Mouse (Mus musculus): ENCODE data around the gene Fbxo31. TPM values are rescaled to one million over a fixed set of nuclear protein-coding genes. Genes with fewer than 3 reads are reported as not detected.

Fbxo31 gene
- total and polyA plus RNA-seq, 3 experiments = 16.0 to 35.3 TPM; not detected in 1

- TF ChIP-seq USF2 (IDR thresholded peaks at IDR 0.05; ENCODE audit: borderline replicate concordance in 1 of 2, insufficient read depth in 1 of 2, low read depth in 1 of 2, low read length in 2 of 2) (no peak), GATA1 (IDR thresholded peaks at IDR 0.05; ENCODE audit: low read depth, low read length) (peak; percentile 83)
Observed at GRCm38 (mm10) chr8:121602860-121603259, 24.3 kb upstream of the Fbxo31 start (continued).

- no peak for TF ChIP-seq NRF1 (IDR thresholded peaks at IDR 0.05; ENCODE audit: insufficient read depth, low read depth, low read length, poor library complexity, severe bottlenecking)
- no peak for TF ChIP-seq MAX (IDR thresholded peaks at IDR 0.05; ENCODE audit: low read length)
- TF ChIP-seq MAZ (IDR thresholded peaks at IDR 0.05; ENCODE audit: low read depth, low read length) = no peak
- TF ChIP-seq USF1 (IDR thresholded peaks at IDR 0.05; ENCODE audit: low read depth, low read length) = no peak
- no peak for TF ChIP-seq E2F4 (IDR thresholded peaks at IDR 0.05; ENCODE audit: borderline replicate concordance, low read depth, low read length)
- no peak for TF ChIP-seq ZNF384 (IDR thresholded peaks at IDR 0.05; ENCODE audit: low read depth, low read length)
- no peak for TF ChIP-seq SMC3 (IDR thresholded peaks at IDR 0.05; ENCODE audit: low read depth, low read length)
- no peak for TF ChIP-seq POLR2AphosphoS2 (IDR thresholded peaks at IDR 0.05; ENCODE audit: low read length)
- no peak for TF ChIP-seq SIN3A (IDR thresholded peaks at IDR 0.05; ENCODE audit: low read length)
- no peak for TF ChIP-seq USF2 (IDR thresholded peaks at IDR 0.05; ENCODE audit: borderline replicate concordance in 1 of 2, insufficient read depth in 1 of 2, low read depth in 1 of 2, low read length in 2 of 2)
- no peak for TF ChIP-seq MYC (IDR thresholded peaks at IDR 0.05; ENCODE audit: low read depth, low read length)
- no peak for TF ChIP-seq MYB (IDR thresholded peaks at IDR 0.05; ENCODE audit: low read depth, low read length)
- TF ChIP-seq ZC3H11A (IDR thresholded peaks at IDR 0.05; ENCODE audit: low read depth, low read length) = no peak
- DNase-seq (ENCODE audit: low read depth, low spot score) = no peak
- H3K27me3 ChIP-seq (ENCODE audit: control insufficient read depth in 1 of 2, insufficient read depth in 2 of 2, low read length in 2 of 2) = no peaks in the 10 kb centered on the region
- H3K27ac ChIP-seq (ENCODE audit: control insufficient read depth, low read depth, low read length) = no peak overlapping the region
- H3K9ac ChIP-seq (ENCODE audit: control insufficient read depth, low read depth, low read length, poor library complexity, severe bottlenecking) = no peak overlapping the region
- H3K79me2 ChIP-seq (ENCODE audit: control insufficient read depth, insufficient read depth, low read length, poor library complexity) = no peaks in the 10 kb centered on the region
- no peaks in the 10 kb centered on the region for H3K4me1 ChIP-seq (ENCODE audit: control insufficient read depth in 1 of 2, insufficient read depth in 2 of 2, low read length in 2 of 2)
- no peak overlapping the region for H3K4me3 ChIP-seq (ENCODE audit: control insufficient read depth in 1 of 2, insufficient read depth in 1 of 2, low read depth in 2 of 2, low read length in 2 of 2)
- H3K36me3 ChIP-seq (ENCODE audit: control insufficient read depth in 1 of 2, insufficient read depth in 2 of 2, low read length in 2 of 2) = no peaks in the 10 kb centered on the region
- no peaks in the 10 kb centered on the region for H3K9me3 ChIP-seq (replicated peaks; ENCODE audit: insufficient read depth, low read length)
Observed at GRCm38 (mm10) chr8:121602411-121602810, 23.8 kb upstream of the Fbxo31 start.

- no peaks in the 10 kb centered on the region for H3K79me2 ChIP-seq (ENCODE audit: control insufficient read depth, insufficient read depth, low read length, poor library complexity)
- H3K9ac ChIP-seq (ENCODE audit: control insufficient read depth, low read depth, low read length, poor library complexity, severe bottlenecking) = no peak overlapping the region
- H3K27ac ChIP-seq (ENCODE audit: control insufficient read depth, low read depth, low read length) = no peak overlapping the region
- H3K27me3 ChIP-seq (ENCODE audit: control insufficient read depth in 1 of 2, insufficient read depth in 2 of 2, low read length in 2 of 2) = no peaks in the 10 kb centered on the region
- H3K4me1 ChIP-seq (ENCODE audit: control insufficient read depth in 1 of 2, insufficient read depth in 2 of 2, low read length in 2 of 2) = no peaks in the 10 kb centered on the region
- DNase-seq (ENCODE audit: low read depth, low spot score) = no peak
- H3K36me3 ChIP-seq (ENCODE audit: control insufficient read depth in 1 of 2, insufficient read depth in 2 of 2, low read length in 2 of 2) = 0 out of 4 replicates have a peak, but pooled peaks cover 0 to 1% of the 10 kb centered on the region in 2 experiments
- no peak for TF ChIP-seq JUND (IDR thresholded peaks at IDR 0.05; ENCODE audit: low read depth, low read length)
- no peak for TF ChIP-seq MEF2A (IDR thresholded peaks at IDR 0.05; ENCODE audit: extremely low read depth, insufficient replicate concordance, low read depth, low read length, poor library complexity, severe bottlenecking)
- TF ChIP-seq HCFC1 (IDR thresholded peaks at IDR 0.05; ENCODE audit: low read depth, low read length) = no peak
- H3K9me3 ChIP-seq (replicated peaks; ENCODE audit: insufficient read depth, low read length) = no peaks in the 10 kb centered on the region
- no peak overlapping the region for H3K4me3 ChIP-seq (ENCODE audit: control insufficient read depth in 1 of 2, insufficient read depth in 1 of 2, low read depth in 2 of 2, low read length in 2 of 2)
Observed at GRCm38 (mm10) chr8:121599842-121600241, 21.2 kb upstream of the Fbxo31 start.

Data from MEL (cell line).